Mouse (Mus musculus) testis, adult 2 months (tissue): ENCODE measurements around the gene Vps25.

Source experiments
- CTCF ChIP-seq: fragments of 200-500 bp; IDR thresholded peaks from 2 replicates; pipeline ENCODE4 v1.5.1; 2012; ENCODE audit warnings: low read depth, mild to moderate bottlenecking, inconsistent platforms, low read length, moderate library complexity; ENCODE audit not compliant: control insufficient read depth, insufficient read depth, insufficient replicate concordance
- POLR2A ChIP-seq: fragments of 200-500 bp; IDR thresholded peaks from 2 replicates; pipeline ENCODE4 v1.6.1; 2012; ENCODE audit warnings: low read depth, mild to moderate bottlenecking, inconsistent platforms, low read length, moderate library complexity; ENCODE audit not compliant: control insufficient read depth

DNA sequence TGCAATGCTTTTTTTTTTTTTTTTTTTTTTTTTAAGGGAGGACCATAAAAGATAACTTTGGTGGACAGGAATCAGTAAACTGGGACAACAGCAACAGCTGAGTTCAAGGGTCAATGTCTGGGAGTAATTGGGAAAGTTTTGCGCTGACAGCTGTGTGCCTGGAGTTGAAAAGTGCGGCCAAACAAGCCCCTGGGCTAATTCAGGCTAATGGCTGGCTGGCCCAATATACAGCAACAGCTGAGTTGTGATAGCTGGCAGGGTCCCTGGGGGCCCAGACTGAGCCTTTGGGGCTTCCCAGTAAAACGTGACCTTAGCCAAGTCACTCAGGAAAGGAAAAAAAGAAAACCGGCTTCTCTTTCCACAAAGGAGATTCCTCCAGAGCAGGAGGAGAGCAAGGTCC lies 8.4 kb upstream of the Vps25 start:
- TF ChIP-seq CTCF = no peak
- no peak for TF ChIP-seq POLR2A
